Mouse (Mus musculus) CH12.LX (cell line): ENCODE results near the gene 2810408A11Rik.

ENCODE experiments used
- CTCF ChIP-seq, 2 experiments: IDR thresholded peaks in 1 of 2; conservative IDR thresholded peaks in 1 of 2; 2 replicates each; pipeline ENCODE4 v1.5.1; 2011 to 2012; ENCODE audit warnings: low read depth in 2 of 2, low read length in 2 of 2, improper control_type of control experiment in 1 of 2, inconsistent platforms in 1 of 2, mild to moderate bottlenecking in 1 of 2, moderate library complexity in 1 of 2
- GABPA ChIP-seq: IDR thresholded peaks from 2 replicates; pipeline ENCODE4 v1.6.1; 2012; ENCODE audit warnings: low read depth, low read length, improper control_type of control experiment, inconsistent platforms; ENCODE audit not compliant: insufficient replicate concordance
- MAX ChIP-seq: IDR thresholded peaks from 2 replicates; pipeline ENCODE4 v1.6.1; 2011; ENCODE audit warnings: low read length, improper control_type of control experiment
- POLR2A ChIP-seq: IDR thresholded peaks from 2 replicates; pipeline ENCODE4 v1.6.1; 2011; ENCODE audit warnings: low read depth, mild to moderate bottlenecking, improper control_type of control experiment, low read length
- RAD21 ChIP-seq: IDR thresholded peaks from 2 replicates; pipeline ENCODE4 v1.6.1; 2011; ENCODE audit warnings: low read depth, mild to moderate bottlenecking, low read length, improper control_type of control experiment, moderate library complexity
- TBP ChIP-seq: conservative IDR thresholded peaks from 2 replicates; pipeline ENCODE4 v1.6.1; 2011; ENCODE audit warnings: low read depth, low read length, improper control_type of control experiment
- TCF12 ChIP-seq: IDR thresholded peaks from 2 replicates; pipeline ENCODE4 v1.6.1; 2014; ENCODE audit warnings: low read depth, mild to moderate bottlenecking, inconsistent platforms, low read length, improper control_type of control experiment
- USF1 ChIP-seq: IDR thresholded peaks from 2 replicates; pipeline ENCODE4 v1.6.1; 2014; ENCODE audit warnings: low read depth, mild to moderate bottlenecking, inconsistent platforms, low read length, improper control_type of control experiment

DNA sequence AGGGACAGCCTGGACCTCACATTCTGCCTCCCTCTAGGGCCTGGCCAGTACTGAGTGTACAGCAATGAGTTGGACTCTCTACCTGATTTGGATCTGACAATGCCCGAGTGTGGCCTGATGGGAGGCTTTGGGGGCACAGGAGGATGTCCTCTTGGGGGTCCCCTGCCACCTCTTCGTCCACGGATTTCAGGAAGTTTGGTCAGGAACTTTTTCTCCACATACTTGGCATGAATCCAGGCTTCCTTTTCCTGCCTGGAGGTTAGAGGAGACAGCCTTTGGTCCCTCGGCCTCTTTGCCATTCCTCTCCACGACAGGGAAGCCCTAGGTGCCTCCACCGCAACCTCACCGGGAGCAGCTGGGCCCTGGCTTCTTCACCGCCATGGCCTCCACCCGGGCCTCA, 16.5 kb downstream of the 2810408A11Rik start:
- no peak for TF ChIP-seq MAX
- no peak for TF ChIP-seq POLR2A
- no peak for TF ChIP-seq RAD21
- TF ChIP-seq TBP, result no peak
- no peak for TF ChIP-seq USF1
- no peak for TF ChIP-seq GABPA
- no peak for TF ChIP-seq CTCF (conservative IDR thresholded peaks at IDR 0.05 in 1 of 2, IDR thresholded peaks at IDR 0.05 in 1 of 2; ENCODE audit: low read depth in 2 of 2, low read length in 2 of 2)
- no peak for TF ChIP-seq TCF12
